Mouse (Mus musculus) forebrain, embryonic 16.5 days (tissue): Measurements from ENCODE around the gene Nkain2. TPM values are rescaled to one million over a fixed set of nuclear protein-coding genes. Genes with fewer than 3 reads are reported as not detected.

Source experiments
- ATAC-seq: fragments of 200-750 bp; cut with Nextera tagmentation; 2 replicates; pipeline ENCODE4 v1.8.0; 2017; ENCODE audit warnings: mild to moderate bottlenecking, moderate library complexity
- H3K27ac ChIP-seq: fragments of 300-500 bp; sonication (generic); 2 replicates; pipeline ENCODE4 v1.5.1; 2014; ENCODE audit warnings: low read length, control low read depth
- H3K27me3 ChIP-seq: fragments of 300-500 bp; sonication (generic); replicated peaks from 2 replicates; pipeline ENCODE4 v1.6.1; 2014; ENCODE audit warnings: low read length; ENCODE audit not compliant: control insufficient read depth, insufficient read depth
- H3K36me3 ChIP-seq: fragments of 300-500 bp; sonication (generic); 2 replicates; pipeline ENCODE4 v1.6.1; 2014; ENCODE audit not compliant: control insufficient read depth, insufficient read depth
- H3K4me1 ChIP-seq: fragments of 300-500 bp; sonication (generic); replicated peaks from 2 replicates; pipeline ENCODE4 v1.6.1; 2014; ENCODE audit warnings: low read length; ENCODE audit not compliant: control insufficient read depth, insufficient read depth
- H3K4me2 ChIP-seq: fragments of 300-500 bp; sonication (generic); 2 replicates; pipeline ENCODE4 v1.6.1; 2014; ENCODE audit warnings: mild to moderate bottlenecking, low read length, control low read depth
- H3K4me3 ChIP-seq: fragments of 300-500 bp; sonication (generic); replicated peaks from 2 replicates; pipeline ENCODE4 v1.5.1; 2014; ENCODE audit warnings: mild to moderate bottlenecking, low read length, control low read depth
- H3K9ac ChIP-seq: fragments of 300-500 bp; sonication (generic); replicated peaks from 2 replicates; pipeline ENCODE4 v1.6.1; 2014; ENCODE audit warnings: low read depth, low read length, control low read depth
- H3K9me3 ChIP-seq: fragments of 300-500 bp; sonication (generic); 2 replicates; pipeline ENCODE4 v1.6.1; 2016; ENCODE audit warnings: low read length; ENCODE audit not compliant: control insufficient read depth
- WGBS: fragments of 180-500 bp; shearing (Covaris S2); extraction: QIAGEN DNeasy Blood & Tissue Kit; methylation state at CpG from one replicate; pipeline ENCODE4 v1.1.7; 2014; 5-methylcytosine and 5-hydroxymethylcytosine counted together
- polyA plus RNA-seq: library from polyadenylated mRNA; unstranded; fragments of >200 nt; fragmentation: Nextera tagmentation; extraction: Ambion mirVana; gene quantifications from 2 replicates; pipeline ENCODE4 v1.2.1, GENCODE M21; 2015

Nkain2 gene
- polyA plus RNA-seq, 1 experiment from 2014 or later: 16.8 TPM

- Histone ChIP-seq H3K27me3 (no peaks in the 10 kb centered on the region), H3K4me3 (no peak overlapping the region), H3K4me2 (no peak overlapping the region), H3K9me3 (no peaks in the 10 kb centered on the region), H3K27ac (no peak overlapping the region), H3K9ac (no peak overlapping the region), H3K36me3 (no peaks in the 10 kb centered on the region), H3K4me1 (no peaks in the 10 kb centered on the region)
- 80% methylated on average over 3 of the region's 3 CpGs for WGBS
- no peak for ATAC-seq
Observed at GRCm38 (mm10) chr10:31647270-31647669, 1243.0 kb downstream of the Nkain2 start.

GRCm38 (mm10) chr10:31646083-31646482 is 1244.2 kb downstream of the Nkain2 start:
- no peak overlapping the region for H3K4me2 ChIP-seq
- H3K27ac ChIP-seq: no peak overlapping the region
- H3K4me1 ChIP-seq: no peaks in the 10 kb centered on the region
- 8% methylated on average over 1 of the region's 1 CpGs for WGBS
- no peaks in the 10 kb centered on the region for H3K9me3 ChIP-seq
- H3K36me3 ChIP-seq: no peaks in the 10 kb centered on the region
- H3K27me3 ChIP-seq: no peaks in the 10 kb centered on the region
- H3K4me3 ChIP-seq: no peak overlapping the region
- no peak overlapping the region for H3K9ac ChIP-seq
- no peak for ATAC-seq

Other genes with a start within 250 kb of the Nkain2 start
- gene Trdn, start 190.1 kb upstream of the Nkain2 start, polyA plus RNA-seq: 0.21 and 0.33 TPM in 2 replicates